Mouse (Mus musculus) heart, embryonic 16.5 days (tissue): Measurements from ENCODE around the gene Actr2. TPM values are rescaled to one million over a fixed set of nuclear protein-coding genes. Genes with fewer than 3 reads are reported as not detected.

Experiments used
- ATAC-seq: fragments of 200-750 bp; cut with Nextera tagmentation; replicated peaks from 2 replicates; pipeline ENCODE4 v1.8.0; 2017; ENCODE audit warnings: moderate number of reproducible peaks; ENCODE audit not compliant: insufficient read depth, low FRiP score; ENCODE audit errors: extremely low read depth
- H3K27ac ChIP-seq: fragments of 300-500 bp; sonication (generic); 2 replicates; pipeline ENCODE4 v1.5.1; 2014; ENCODE audit warnings: mild to moderate bottlenecking, low read length, control low read depth, moderate library complexity
- H3K27me3 ChIP-seq: fragments of 300-500 bp; sonication (generic); 2 replicates; pipeline ENCODE4 v1.6.1; 2014; ENCODE audit warnings: low read length, mixed read lengths; ENCODE audit not compliant: control insufficient read depth, insufficient read depth
- H3K36me3 ChIP-seq: fragments of 300-500 bp; sonication (generic); 2 replicates; pipeline ENCODE4 v1.6.1; 2014; ENCODE audit not compliant: control insufficient read depth, insufficient read depth
- H3K4me1 ChIP-seq: fragments of 300-500 bp; sonication (generic); 2 replicates; pipeline ENCODE4 v1.6.1; 2014; ENCODE audit warnings: low read length, mixed read lengths; ENCODE audit not compliant: control insufficient read depth, insufficient read depth
- H3K4me2 ChIP-seq: fragments of 300-500 bp; sonication (generic); 2 replicates; pipeline ENCODE4 v1.6.1; 2014; ENCODE audit warnings: low read depth, mild to moderate bottlenecking, control low read depth, low read length
- H3K4me3 ChIP-seq: fragments of 300-500 bp; sonication (generic); 2 replicates; pipeline ENCODE4 v1.5.1; 2014; ENCODE audit warnings: mild to moderate bottlenecking, control low read depth, low read length
- H3K9ac ChIP-seq: fragments of 300-500 bp; sonication (generic); 2 replicates; pipeline ENCODE4 v1.6.1; 2014; ENCODE audit warnings: low read length, control low read depth
- H3K9me3 ChIP-seq: fragments of 300-500 bp; sonication (generic); replicated peaks from 2 replicates; pipeline ENCODE4 v1.6.1; 2016; ENCODE audit warnings: low read length; ENCODE audit not compliant: control insufficient read depth
- WGBS: fragments of 180-500 bp; shearing (Covaris S2); extraction: QIAGEN DNeasy Blood & Tissue Kit; methylation state at CpG from one replicate; pipeline ENCODE4 v1.1.7; 2014; 5-methylcytosine and 5-hydroxymethylcytosine counted together
- polyA plus RNA-seq: library from polyadenylated mRNA; unstranded; fragments of >200 nt; fragmentation: Nextera tagmentation; extraction: Ambion mirVana; gene quantifications from 2 replicates; pipeline ENCODE4 v1.2.1, GENCODE M21; 2015

Actr2 gene
- polyA plus RNA-seq, 1 experiment from 2014 or later: 83.5 TPM

GRCm38 (mm10) chr11:20086306-20086705 lies 26.4 kb downstream of the Actr2 start:
- Histone ChIP-seq H3K9ac (no peak overlapping the region), H3K9me3 (no peaks in the 10 kb centered on the region), H3K4me1 (no peaks in the 10 kb centered on the region), H3K4me3 (no peak overlapping the region), H3K4me2 (no peak overlapping the region), H3K27ac (no peak overlapping the region), H3K27me3 (no peaks in the 10 kb centered on the region), H3K36me3 (peaks cover 37% of the 10 kb centered on the region)
- no peak for ATAC-seq

GRCm38 (mm10) chr11:20085635-20086034 lies 27.1 kb downstream of the Actr2 start:
- Histone ChIP-seq H3K4me3 (no peak overlapping the region), H3K9me3 (no peaks in the 10 kb centered on the region), H3K9ac (no peak overlapping the region), H3K4me2 (no peak overlapping the region), H3K27ac (no peak overlapping the region), H3K36me3 (peaks cover 39% of the 10 kb centered on the region), H3K4me1 (no peaks in the 10 kb centered on the region), H3K27me3 (no peaks in the 10 kb centered on the region)
- ATAC-seq: no peak
- 96% methylated on average over 2 of the region's 2 CpGs for WGBS

- Histone ChIP-seq H3K4me1 (no peaks in the 10 kb centered on the region), H3K27ac (no peak overlapping the region), H3K9me3 (no peaks in the 10 kb centered on the region), H3K4me3 (no peak overlapping the region), H3K36me3 (peaks cover 46% of the 10 kb centered on the region), H3K27me3 (no peaks in the 10 kb centered on the region), H3K9ac (no peak overlapping the region), H3K4me2 (no peak overlapping the region)
- WGBS: 74% methylated on average over 1 of the region's 1 CpGs
- ATAC-seq: no peak
Measured at GRCm38 (mm10) chr11:20075415-20075814, 37.3 kb downstream of the Actr2 start.

- Histone ChIP-seq H3K4me2 (no peak overlapping the region), H3K9ac (no peak overlapping the region), H3K36me3 (peaks cover 33% of the 10 kb centered on the region), H3K27me3 (no peaks in the 10 kb centered on the region), H3K27ac (no peak overlapping the region), H3K4me3 (no peak overlapping the region), H3K9me3 (no peaks in the 10 kb centered on the region), H3K4me1 (no peaks in the 10 kb centered on the region)
- ATAC-seq: no peak
- WGBS: 88% methylated on average over 5 of the region's 5 CpGs
Measured at GRCm38 (mm10) chr11:20072826-20073225, 39.9 kb downstream of the Actr2 start.

GRCm38 (mm10) chr11:20072174-20072573 lies 40.5 kb downstream of the Actr2 start:
- Histone ChIP-seq H3K36me3 (peaks cover 30% of the 10 kb centered on the region), H3K4me1 (no peaks in the 10 kb centered on the region), H3K4me2 (no peak overlapping the region), H3K4me3 (no peak overlapping the region), H3K27me3 (no peaks in the 10 kb centered on the region), H3K9me3 (no peaks in the 10 kb centered on the region), H3K27ac (no peak overlapping the region), H3K9ac (no peak overlapping the region)
- 83% methylated on average over 3 of the region's 3 CpGs for WGBS
- ATAC-seq: no peak

GRCm38 (mm10) chr11:20068346-20069004 lies 44.2 kb downstream of the Actr2 start:
- no peaks in the 10 kb centered on the region for H3K9me3 ChIP-seq
- H3K4me1 ChIP-seq: no peaks in the 10 kb centered on the region
- no peak for ATAC-seq
- H3K4me3 ChIP-seq: no peak overlapping the region
- peaks cover 17% of the 10 kb centered on the region for H3K36me3 ChIP-seq
- 96% methylated on average over 6 of the region's 6 CpGs for WGBS
- no peak overlapping the region for H3K27ac ChIP-seq
- H3K9ac ChIP-seq: no peak overlapping the region
- H3K4me2 ChIP-seq: no peak overlapping the region
- no peaks in the 10 kb centered on the region for H3K27me3 ChIP-seq

- Histone ChIP-seq H3K4me3 (no peak overlapping the region), H3K4me2 (no peak overlapping the region), H3K9me3 (no peaks in the 10 kb centered on the region), H3K9ac (no peak overlapping the region), H3K36me3 (peaks cover 17% of the 10 kb centered on the region), H3K4me1 (no peaks in the 10 kb centered on the region), H3K27me3 (no peaks in the 10 kb centered on the region), H3K27ac (no peak overlapping the region)
- WGBS: 60% methylated on average over 1 of the region's 1 CpGs
- no peak for ATAC-seq
Measured at GRCm38 (mm10) chr11:20067521-20067920, 45.2 kb downstream of the Actr2 start.

- no peak for ATAC-seq
- WGBS: 100% methylated on average over 1 of the region's 1 CpGs
- Histone ChIP-seq H3K36me3 (peaks cover 13% of the 10 kb centered on the region), H3K4me1 (no peaks in the 10 kb centered on the region), H3K9ac (no peak overlapping the region), H3K9me3 (no peaks in the 10 kb centered on the region), H3K27me3 (no peaks in the 10 kb centered on the region), H3K4me2 (no peak overlapping the region), H3K4me3 (no peak overlapping the region), H3K27ac (no peak overlapping the region)
Measured at GRCm38 (mm10) chr11:20066106-20066505, 46.6 kb downstream of the Actr2 start.

- Histone ChIP-seq H3K9me3 (no peaks in the 10 kb centered on the region), H3K4me1 (no peaks in the 10 kb centered on the region), H3K4me2 (no peak overlapping the region), H3K36me3 (peaks cover 15% of the 10 kb centered on the region), H3K27ac (no peak overlapping the region), H3K9ac (no peak overlapping the region), H3K27me3 (no peaks in the 10 kb centered on the region), H3K4me3 (no peak overlapping the region)
- WGBS: 83% methylated on average over 2 of the region's 2 CpGs
- no peak for ATAC-seq
Measured at GRCm38 (mm10) chr11:20064926-20065325, 47.8 kb downstream of the Actr2 start.
